Mouse (Mus musculus) granulocyte monocyte progenitor cell, adult 5-6 weeks (primary cell): ENCODE measurements at regions not wholly inside any gene's neighbourhood (a gene's known extent, or its start where the extent isn't known, plus 50 kb on each side); places are given as distances from the start of the nearest gene placed in this dataset.
"Not testable (repeated sequence)": the region's sequence is repeated elsewhere in the genome, so short reads cannot be mapped to it uniquely, and the experiment has no call there.

Experiments used
- ATAC-seq: replicated peaks from 2 replicates; pipeline ENCODE4 v1.8.0; 2016; ENCODE audit warnings: mild to moderate bottlenecking, moderate TSS enrichment, inconsistent platforms; ENCODE audit not compliant: poor library complexity, severe bottlenecking

DNA sequence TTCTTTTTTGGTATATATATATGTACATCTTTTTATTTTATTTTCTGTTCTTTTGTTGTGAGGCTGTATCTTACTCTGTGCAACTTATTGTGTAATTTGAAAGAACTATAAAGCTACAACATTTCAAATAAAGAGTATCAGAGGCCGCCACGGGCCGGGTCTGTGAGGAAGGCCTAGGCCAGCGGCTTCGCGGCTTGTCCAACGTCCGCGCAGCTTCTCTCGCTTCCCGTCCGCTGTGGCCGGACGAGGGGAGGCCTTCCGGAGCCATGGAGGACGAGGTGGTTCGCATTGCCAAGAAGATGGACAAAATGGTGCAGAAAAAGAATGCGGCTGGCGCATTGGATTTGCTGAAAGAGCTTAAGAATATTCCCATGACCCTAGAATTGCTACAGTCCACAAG, 167.4 kb downstream of the Kif21a start:
- ATAC-seq: peak; percentile 79

DNA sequence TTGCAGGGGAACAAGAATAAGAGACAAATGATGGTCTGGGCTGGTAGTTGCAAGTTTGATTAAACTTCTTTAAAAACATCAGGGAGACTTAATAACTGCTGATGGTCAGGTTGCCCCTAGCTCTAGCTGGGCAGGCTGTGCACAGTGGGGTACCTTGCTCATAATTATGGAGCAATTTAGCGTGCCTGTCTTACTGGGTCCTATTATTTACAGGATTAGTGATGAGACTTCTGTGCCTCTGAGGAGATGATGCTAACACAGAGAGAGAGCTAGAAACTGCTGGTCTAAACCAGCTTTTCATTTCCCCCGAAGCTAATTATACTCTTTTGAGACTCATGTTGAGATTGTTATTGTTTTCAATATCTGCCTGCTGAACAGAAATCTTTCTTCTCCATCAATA, 180.3 kb downstream of the Kif21a start:
- ATAC-seq: no peak

GRCm38 (mm10) chr15:90853763-90854162, 174.5 kb upstream of the Cpne8 start:
- not testable (repeated sequence) for ATAC-seq

- ATAC-seq: no peak
Observed at GRCm38 (mm10) chr15:90851991-90852390, 172.8 kb upstream of the Cpne8 start.

DNA sequence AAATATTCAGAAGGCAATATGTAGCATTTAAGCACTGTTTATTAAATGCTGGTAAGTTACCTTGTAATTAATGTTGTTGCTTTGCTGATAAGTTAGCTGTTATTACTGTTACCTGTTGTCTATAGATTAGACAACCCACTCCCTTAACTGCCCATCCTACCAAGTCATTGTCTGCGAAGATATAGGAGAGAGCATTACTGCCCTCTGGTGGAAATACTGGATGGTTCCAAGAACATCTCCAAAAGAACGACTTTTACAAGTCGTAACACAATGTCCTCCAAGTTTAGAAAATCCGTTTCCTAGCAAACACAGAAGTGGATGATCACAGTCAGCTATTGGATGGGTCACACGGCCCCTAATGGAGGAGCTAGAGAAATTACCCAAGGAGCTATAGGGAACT, 162.2 kb upstream of the Cpne8 start:
- ATAC-seq: no peak; the same call in 1 of the 2 replicates

DNA sequence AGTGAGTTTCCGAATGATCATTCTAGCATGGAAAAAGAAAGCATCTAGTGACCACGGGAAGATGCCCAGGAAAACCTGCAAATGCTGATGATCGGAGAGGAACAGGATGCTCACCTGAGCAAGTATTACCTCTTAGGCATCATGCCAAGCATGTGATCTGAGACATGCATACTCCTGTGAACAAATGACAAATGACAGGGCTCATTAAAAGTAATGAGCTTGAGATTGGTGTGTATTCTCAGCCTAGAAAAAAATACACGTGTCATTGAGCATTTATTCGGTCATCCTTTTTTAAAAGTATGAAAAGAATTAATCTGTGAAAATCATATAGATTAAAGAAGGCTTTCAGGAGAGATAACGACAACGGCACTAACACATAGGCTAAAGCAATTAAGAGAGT, 156.4 kb upstream of the Cpne8 start:
- no peak for ATAC-seq

GRCm38 (mm10) chr15:90827816-90828215, 148.6 kb upstream of the Cpne8 start:
- ATAC-seq: no peak

DNA sequence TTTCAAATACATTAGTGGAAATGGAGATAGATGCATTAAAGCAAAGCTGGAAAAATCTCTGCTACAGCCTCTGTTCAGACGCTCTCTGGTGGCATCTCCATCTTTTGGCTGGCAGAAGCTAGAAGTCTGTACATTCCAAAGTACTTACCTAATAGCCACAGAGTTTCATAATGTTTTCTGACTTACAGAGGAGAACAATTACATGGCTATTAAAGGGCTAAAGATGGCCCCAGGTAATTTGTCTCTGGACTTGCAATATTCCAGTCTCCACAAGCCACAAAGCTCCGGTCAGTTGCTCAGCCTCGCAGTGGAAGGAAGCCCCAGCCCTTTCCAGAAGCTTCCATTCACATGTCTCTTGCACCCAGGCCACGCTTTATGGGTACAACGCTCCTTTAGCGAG, 143.1 kb upstream of the Cpne8 start:
- ATAC-seq: no peak

DNA sequence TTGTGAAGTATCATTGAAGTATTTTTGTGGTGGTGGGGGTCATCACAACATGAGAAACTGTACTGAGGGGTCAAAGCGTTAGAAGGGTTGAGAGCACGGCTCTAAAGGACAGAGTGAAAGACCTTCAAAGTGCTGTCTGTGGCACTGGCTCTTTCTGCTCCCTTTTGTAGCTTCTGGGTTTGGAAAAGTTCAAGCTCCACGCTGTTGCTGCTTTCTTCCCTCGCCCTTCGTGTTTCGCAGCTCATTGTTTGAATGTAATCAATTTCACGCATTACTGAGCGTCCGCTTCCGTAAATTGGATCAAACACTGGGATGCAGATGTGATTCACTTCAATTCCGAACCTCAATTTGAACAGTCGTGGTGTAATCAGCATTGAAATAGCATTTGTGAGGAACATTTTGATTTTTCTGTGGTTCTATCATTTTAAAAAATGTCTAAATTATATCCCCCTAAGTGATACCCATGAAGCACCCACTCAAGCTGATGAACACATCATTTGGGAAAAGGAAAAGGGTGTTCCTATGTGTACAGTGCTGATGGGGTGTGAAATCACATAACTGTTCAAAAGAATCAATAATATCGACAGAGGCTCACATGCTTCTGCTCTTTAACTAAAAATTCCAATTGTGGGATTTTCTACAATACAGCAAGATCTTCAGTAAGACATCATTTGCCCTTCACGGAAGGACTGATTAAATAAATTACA, 140.9 kb upstream of the Cpne8 start:
- ATAC-seq: no peak

DNA sequence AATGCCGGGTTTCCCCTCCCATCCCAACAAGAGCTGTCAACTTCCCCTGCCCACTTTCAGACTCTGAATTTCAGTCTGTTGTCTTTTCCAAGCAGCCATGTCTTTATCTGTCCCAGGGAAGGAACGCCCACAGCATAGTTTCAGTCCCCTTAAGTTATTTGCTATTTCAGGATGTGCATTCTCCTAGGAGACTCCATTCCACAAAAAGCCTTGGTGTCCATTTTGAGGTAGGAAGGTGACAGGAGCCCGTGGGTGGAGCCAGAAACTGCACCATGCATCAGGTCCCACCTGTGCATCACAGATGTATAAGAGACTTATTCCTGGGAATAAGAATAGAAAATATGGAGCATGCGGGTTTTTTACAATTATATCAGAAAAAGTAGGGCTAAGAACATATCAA, 138.9 kb upstream of the Cpne8 start:
- no peak for ATAC-seq

DNA sequence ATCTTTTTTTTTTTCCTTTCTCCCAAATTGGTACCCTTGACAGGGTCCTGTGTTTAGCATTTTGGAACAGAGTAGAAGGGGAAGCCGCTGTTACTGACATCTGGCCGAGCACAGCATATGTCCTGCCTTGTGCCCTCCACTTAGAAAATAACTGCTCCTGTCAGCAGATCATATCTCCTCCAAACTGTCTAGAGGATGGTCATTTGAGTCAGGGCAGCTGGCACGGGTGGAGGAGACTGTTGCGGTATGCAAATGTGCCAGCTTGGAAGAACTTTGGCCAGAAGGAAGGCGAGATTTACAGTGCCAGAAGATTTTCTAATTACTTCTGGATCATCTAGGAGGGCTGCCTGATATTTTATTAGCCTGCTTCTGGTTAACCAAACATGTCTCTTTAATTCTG, 134.7 kb upstream of the Cpne8 start:
- no peak for ATAC-seq

DNA sequence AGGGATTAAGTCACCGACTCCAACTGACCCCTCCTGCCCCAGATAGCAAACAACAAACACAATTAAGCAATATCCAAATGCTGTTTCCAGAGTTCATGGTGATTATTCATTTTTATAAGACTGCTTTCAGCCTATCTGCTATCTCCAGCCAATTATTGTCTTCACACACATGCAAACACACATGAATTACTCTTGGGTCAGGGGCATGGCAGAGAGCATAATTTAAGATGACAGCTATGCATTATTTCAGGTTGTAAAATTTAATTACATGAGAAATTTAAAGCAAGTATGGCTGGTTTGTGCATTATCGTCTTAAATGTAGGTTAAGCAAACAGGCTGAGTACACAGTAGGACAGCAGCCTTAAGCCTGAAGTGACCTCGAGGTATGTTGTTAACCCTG, 131.1 kb upstream of the Cpne8 start:
- no peak for ATAC-seq

DNA sequence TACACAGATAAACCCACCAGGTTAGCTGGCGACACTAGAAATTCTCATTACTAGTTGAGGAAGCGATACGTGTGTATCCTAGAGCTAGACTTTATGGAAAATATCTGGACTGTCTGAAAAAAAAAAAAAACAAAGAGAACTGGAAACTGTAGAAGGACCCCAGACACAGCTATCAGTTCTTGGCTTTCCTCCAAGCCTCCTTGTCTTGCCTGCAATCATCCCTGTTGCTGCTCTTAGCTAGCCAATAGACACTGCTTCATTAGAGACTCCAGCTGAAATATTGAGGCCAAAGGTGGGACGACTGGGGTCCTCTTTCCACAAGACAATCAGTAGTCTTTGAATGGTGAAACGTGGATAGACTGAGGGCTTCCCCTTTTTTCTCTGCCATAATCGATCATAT, 129.0 kb upstream of the Cpne8 start:
- ATAC-seq: no peak

- ATAC-seq: no peak
Observed at GRCm38 (mm10) chr15:90798056-90798455, 118.8 kb upstream of the Cpne8 start.

GRCm38 (mm10) chr15:90789941-90790340, 110.7 kb upstream of the Cpne8 start:
- ATAC-seq: no peak

GRCm38 (mm10) chr15:90784741-90785140, 105.5 kb upstream of the Cpne8 start:
- ATAC-seq: no peak

- ATAC-seq: no peak
Observed at GRCm38 (mm10) chr15:90767521-90767920, 88.3 kb upstream of the Cpne8 start.

- ATAC-seq: peak; percentile 55; the same call in 1 of the 2 replicates
Observed at GRCm38 (mm10) chr15:90764501-90764900, 85.3 kb upstream of the Cpne8 start.

DNA sequence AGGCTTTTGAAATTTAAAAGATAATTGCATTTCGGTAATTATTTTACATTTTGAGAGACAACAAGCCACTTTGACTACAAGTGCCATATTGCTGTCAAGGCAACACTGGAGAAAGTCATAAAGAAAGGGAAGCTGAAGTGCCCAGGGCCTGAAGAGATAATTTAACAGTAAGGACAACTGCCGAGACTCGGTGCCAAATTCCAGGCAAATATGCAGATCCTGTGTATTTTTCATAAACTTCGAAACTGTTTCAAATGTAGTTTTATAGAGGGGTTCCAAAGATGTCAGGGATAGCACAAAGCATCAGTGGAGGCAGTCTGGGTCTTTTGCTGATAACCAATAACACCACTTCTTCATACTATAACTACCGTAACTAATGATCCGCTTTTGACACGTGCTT, 54.7 kb upstream of the Cpne8 start:
- ATAC-seq: no peak
